Mouse (Mus musculus) hindbrain, embryonic 13.5 days (tissue): ENCODE data around the gene March1. TPM values are rescaled to one million over a fixed set of nuclear protein-coding genes. Genes with fewer than 3 reads are reported as not detected.

Experiments used
- ATAC-seq: fragments of 200-750 bp; cut with Nextera tagmentation; 2 replicates; pipeline ENCODE4 v1.8.0; 2017; ENCODE audit warnings: moderate TSS enrichment; ENCODE audit not compliant: low FRiP score
- H3K27ac ChIP-seq: fragments of 300-500 bp; sonication (generic); 2 replicates; pipeline ENCODE4 v1.5.1; 2015; ENCODE audit warnings: inconsistent platforms, mild to moderate bottlenecking, moderate library complexity
- H3K27me3 ChIP-seq: fragments of 300-500 bp; sonication (generic); 2 replicates; pipeline ENCODE4 v1.6.1; 2015; ENCODE audit warnings: mild to moderate bottlenecking, inconsistent platforms
- H3K36me3 ChIP-seq: fragments of 300-500 bp; sonication (generic); 2 replicates; pipeline ENCODE4 v1.6.1; 2015; ENCODE audit warnings: mild to moderate bottlenecking, inconsistent platforms
- H3K4me1 ChIP-seq: fragments of 300-500 bp; sonication (generic); replicated peaks from 2 replicates; pipeline ENCODE4 v1.6.1; 2015; ENCODE audit warnings: inconsistent platforms
- H3K4me2 ChIP-seq: fragments of 300-500 bp; sonication (generic); 2 replicates; pipeline ENCODE4 v1.6.1; 2015; ENCODE audit warnings: inconsistent platforms, mild to moderate bottlenecking, moderate library complexity
- H3K4me3 ChIP-seq: fragments of 300-500 bp; sonication (generic); 2 replicates; pipeline ENCODE4 v1.5.1; 2015; ENCODE audit warnings: mild to moderate bottlenecking, inconsistent platforms
- H3K9ac ChIP-seq: fragments of 300-500 bp; sonication (generic); 2 replicates; pipeline ENCODE4 v1.6.1; 2015; ENCODE audit warnings: mild to moderate bottlenecking, inconsistent platforms
- H3K9me3 ChIP-seq: fragments of 300-500 bp; sonication (generic); 2 replicates; pipeline ENCODE4 v1.6.1; 2016; ENCODE audit warnings: inconsistent platforms
- WGBS: fragments of 180-500 bp; shearing (Covaris S2); methylation state at CpG from one replicate; pipeline ENCODE4 v1.1.7; 2015; 5-methylcytosine and 5-hydroxymethylcytosine counted together
- polyA plus RNA-seq: library from polyadenylated mRNA; unstranded; fragments of >200 nt; fragmentation: Nextera tagmentation; extraction: Ambion mirVana; gene quantifications from 2 replicates; pipeline ENCODE4 v1.2.1, GENCODE M21; 2015

Gene March1
- polyA plus RNA-seq, 1 experiment from 2014 or later, result 35.9 TPM

- Histone ChIP-seq H3K36me3 (no peaks in the 10 kb centered on the region), H3K4me3 (no peak overlapping the region), H3K27ac (no peak overlapping the region), H3K4me2 (no peak overlapping the region), H3K9ac (no peak overlapping the region), H3K9me3 (no peaks in the 10 kb centered on the region), H3K27me3 (no peaks in the 10 kb centered on the region), H3K4me1 (no peaks in the 10 kb centered on the region)
- no peak for ATAC-seq
- 86% methylated on average over 5 of the region's 5 CpGs for WGBS
Measured at GRCm38 (mm10) chr8:66444141-66444540, 826.4 kb downstream of the March1 start.

GRCm38 (mm10) chr8:66445351-66445750 is 827.7 kb downstream of the March1 start:
- H3K9me3 ChIP-seq, result no peaks in the 10 kb centered on the region
- 77% methylated on average over 3 of the region's 3 CpGs for WGBS
- no peak overlapping the region for H3K9ac ChIP-seq
- H3K4me1 ChIP-seq, result no peaks in the 10 kb centered on the region
- no peaks in the 10 kb centered on the region for H3K36me3 ChIP-seq
- ATAC-seq, result no peak
- no peak overlapping the region for H3K27ac ChIP-seq
- no peak overlapping the region for H3K4me2 ChIP-seq
- no peaks in the 10 kb centered on the region for H3K27me3 ChIP-seq
- no peak overlapping the region for H3K4me3 ChIP-seq

GRCm38 (mm10) chr8:66450691-66451090 is 833.0 kb downstream of the March1 start:
- no peaks in the 10 kb centered on the region for H3K4me1 ChIP-seq
- no peaks in the 10 kb centered on the region for H3K9me3 ChIP-seq
- no peak overlapping the region for H3K9ac ChIP-seq
- no peaks in the 10 kb centered on the region for H3K36me3 ChIP-seq
- no peak overlapping the region for H3K4me3 ChIP-seq
- no peak overlapping the region for H3K27ac ChIP-seq
- H3K4me2 ChIP-seq, result no peak overlapping the region
- 27% methylated on average over 5 of the region's 5 CpGs for whole genome bisulfite sequencing
- no peaks in the 10 kb centered on the region for H3K27me3 ChIP-seq
- ATAC-seq, result no peak

GRCm38 (mm10) chr8:66457057-66457456 is 839.4 kb downstream of the March1 start:
- Histone ChIP-seq H3K27me3 (no peaks in the 10 kb centered on the region), H3K27ac (no peak overlapping the region), H3K9me3 (no peaks in the 10 kb centered on the region), H3K36me3 (no peaks in the 10 kb centered on the region), H3K9ac (no peak overlapping the region), H3K4me2 (no peak overlapping the region), H3K4me3 (no peak overlapping the region), H3K4me1 (no peaks in the 10 kb centered on the region)
- no peak for ATAC-seq

GRCm38 (mm10) chr8:66469821-66470220 is 852.1 kb downstream of the March1 start:
- H3K36me3 ChIP-seq, result peaks cover 5% of the 10 kb centered on the region; the same call in 1 of the 2 replicates
- H3K27ac ChIP-seq, result no peak overlapping the region
- H3K4me3 ChIP-seq, result no peak overlapping the region
- H3K27me3 ChIP-seq, result no peaks in the 10 kb centered on the region
- no peak overlapping the region for H3K4me2 ChIP-seq
- ATAC-seq, result no peak
- no peaks in the 10 kb centered on the region for H3K9me3 ChIP-seq
- no peak overlapping the region for H3K9ac ChIP-seq
- WGBS, result 92% methylated on average over 3 of the region's 3 CpGs
- no peaks in the 10 kb centered on the region for H3K4me1 ChIP-seq

GRCm38 (mm10) chr8:66476880-66477279 is 859.2 kb downstream of the March1 start:
- Histone ChIP-seq H3K27me3 (no peaks in the 10 kb centered on the region), H3K4me3 (no peak overlapping the region), H3K4me1 (no peaks in the 10 kb centered on the region), H3K36me3 (peaks cover 58% of the 10 kb centered on the region), H3K27ac (no peak overlapping the region), H3K4me2 (no peak overlapping the region), H3K9ac (no peak overlapping the region), H3K9me3 (no peaks in the 10 kb centered on the region)
- ATAC-seq, result no peak
- WGBS, result 97% methylated on average over 3 of the region's 3 CpGs

GRCm38 (mm10) chr8:66486084-66486763 is 868.5 kb downstream of the March1 start, which contains the start of gene Tma16:
Gene Tma16, minus strand, starts transcription at chr8:66486530.
- H3K9me3 ChIP-seq, result no peaks in the 10 kb centered on the region
- ATAC-seq, result peak; percentile 98
- WGBS, result under 1% methylated on average over 45 of the region's 45 CpGs

GRCm38 (mm10) chr8:66488556-66488955 is 870.9 kb downstream of the March1 start:
- H3K4me3 ChIP-seq, result no peak overlapping the region
- no peak for ATAC-seq
- no peak overlapping the region for H3K4me2 ChIP-seq
- H3K9ac ChIP-seq, result no peak overlapping the region
- H3K9me3 ChIP-seq, result no peaks in the 10 kb centered on the region
- H3K4me1 ChIP-seq, result peaks cover 10% of the 10 kb centered on the region
- H3K36me3 ChIP-seq, result peaks cover 2% of the 10 kb centered on the region; the same call in 1 of the 2 replicates
- H3K27me3 ChIP-seq, result no peaks in the 10 kb centered on the region
- no peak overlapping the region for H3K27ac ChIP-seq
- 56% methylated on average over 3 of the region's 3 CpGs for WGBS

More at GRCm38 (mm10) chr8:66486084-66486763, 868.5 kb downstream of the March1 start, which contains the start of gene Tma16:
- Histone ChIP-seq H3K27ac (peak within 1 kb of the TSS; percentile 66), H3K27me3 (no peaks in the 10 kb centered on the region), H3K36me3 (peaks cover 19% of the 10 kb centered on the region), H3K4me2 (peak within 1 kb of the TSS; percentile 62), H3K4me1 (peaks cover 10% of the 10 kb centered on the region), H3K9ac (peak within 1 kb of the TSS; percentile 93), H3K4me3 (peak within 1 kb of the TSS; percentile 94)

GRCm38 (mm10) chr8:66490624-66491023 is 872.9 kb downstream of the March1 start:
- Histone ChIP-seq H3K36me3 (no peaks in the 10 kb centered on the region), H3K27me3 (no peaks in the 10 kb centered on the region), H3K4me1 (peaks cover 2% of the 10 kb centered on the region), H3K4me3 (no peak overlapping the region), H3K4me2 (no peak overlapping the region), H3K9ac (no peak overlapping the region), H3K9me3 (no peaks in the 10 kb centered on the region), H3K27ac (no peak overlapping the region)
- 86% methylated on average over 4 of the region's 4 CpGs for WGBS
- ATAC-seq, result no peak

GRCm38 (mm10) chr8:66494496-66494895 is 876.8 kb downstream of the March1 start:
- 87% methylated on average over 2 of the region's 2 CpGs for whole genome bisulfite sequencing
- ATAC-seq, result no peak

GRCm38 (mm10) chr8:66495726-66496125 is 878.0 kb downstream of the March1 start:
- WGBS, result 9% methylated on average over 8 of the region's 8 CpGs
- Histone ChIP-seq H3K4me2 (no peak overlapping the region), H3K9ac (no peak overlapping the region), H3K9me3 (no peaks in the 10 kb centered on the region), H3K4me3 (no peak overlapping the region), H3K27me3 (0 out of 2 replicates have a peak, but pooled peaks cover 3% of the 10 kb centered on the region), H3K36me3 (no peaks in the 10 kb centered on the region), H3K4me1 (no peaks in the 10 kb centered on the region), H3K27ac (no peak overlapping the region)
- ATAC-seq, result peak; percentile 78

More at GRCm38 (mm10) chr8:66494496-66494895, 876.8 kb downstream of the March1 start:
- Histone ChIP-seq H3K27me3 (0 out of 2 replicates have a peak, but pooled peaks cover 3% of the 10 kb centered on the region), H3K4me1 (no peaks in the 10 kb centered on the region), H3K27ac (no peak overlapping the region), H3K36me3 (no peaks in the 10 kb centered on the region), H3K9me3 (no peaks in the 10 kb centered on the region), H3K9ac (no peak overlapping the region), H3K4me3 (no peak overlapping the region), H3K4me2 (no peak overlapping the region)

GRCm38 (mm10) chr8:66496998-66497577 is 879.4 kb downstream of the March1 start:
- Histone ChIP-seq H3K4me1 (no peaks in the 10 kb centered on the region), H3K4me2 (no peak overlapping the region), H3K36me3 (no peaks in the 10 kb centered on the region), H3K27ac (no peak overlapping the region), H3K4me3 (no peak overlapping the region), H3K9ac (no peak overlapping the region), H3K27me3 (0 out of 2 replicates have a peak, but pooled peaks cover 3% of the 10 kb centered on the region), H3K9me3 (no peaks in the 10 kb centered on the region)
- peak; percentile 26 for ATAC-seq
- WGBS, result 42% methylated on average over 4 of the region's 4 CpGs

- 73% methylated on average over 2 of the region's 2 CpGs for WGBS
- H3K9me3 ChIP-seq, result no peaks in the 10 kb centered on the region
- H3K4me1 ChIP-seq, result no peaks in the 10 kb centered on the region
- no peak overlapping the region for H3K27ac ChIP-seq
- no peaks in the 10 kb centered on the region for H3K27me3 ChIP-seq
- no peak for ATAC-seq
- no peaks in the 10 kb centered on the region for H3K36me3 ChIP-seq
- no peak overlapping the region for H3K4me3 ChIP-seq
- no peak overlapping the region for H3K9ac ChIP-seq
- no peak overlapping the region for H3K4me2 ChIP-seq
Measured at GRCm38 (mm10) chr8:66503381-66503780, 885.7 kb downstream of the March1 start.
